Mouse (Mus musculus) Patski (cell line): ENCODE measurements around the gene Cemip. TPM values are rescaled to one million over a fixed set of nuclear protein-coding genes. Genes with fewer than 3 reads are reported as not detected.

Experiments
- ATAC-seq: fragments of 100-300 bp; one replicate; pipeline ENCODE4 v1.8.0; 2021
- CTCF ChIA-PET: fragments of 350-600 bp; sonication (Branson Sonifier 250); formaldehyde crosslinking; loops from one replicate; lab custom pipeline; 2022; ENCODE audit warnings: inconsistent platforms; lab: Charles Lee
- POLR2A ChIA-PET: fragments of 350-600 bp; sonication (Branson Sonifier 250); formaldehyde crosslinking; loops from one replicate; lab custom pipeline; 2022; ENCODE audit warnings: antibody characterized with exemption, inconsistent platforms; lab: Charles Lee
- DNase-seq: peaks from one replicate; pipeline ENCODE4 v3.0.0-alpha.2; 2011; ENCODE audit warnings: low read depth, low spot score
- H3K27me3 ChIP-seq: fragments of 371-371 bp; one replicate; pipeline ENCODE4 v1.5.1; 2021
- CTCF ChIP-seq: fragments of 100-300 bp; IDR thresholded peaks from one replicate; pipeline ENCODE4 v1.5.1; 2021
- in situ Hi-C: fragments of 300-500 bp; cut with MboI; formaldehyde crosslinking; loops from 3 replicates; pipeline ENCODE4 v1.11.1; 2018; ENCODE audit warnings: low pct_unique_long_range_greater_than_20kb, mixed read lengths
- polyA plus RNA-seq: library from polyadenylated mRNA; unstranded; gene quantifications from one replicate; pipeline ENCODE4 v1.2.3, GENCODE M21; 2021

Gene Cemip
- polyA plus RNA-seq, 1 experiment from 2014 or later, result 52.6 TPM

GRCm38 (mm10) chr7:83940136-83940535, 146.2 kb downstream of the Cemip start:
- no peak for TF ChIP-seq CTCF
- in situ Hi-C loops, result no loop called here

DNA sequence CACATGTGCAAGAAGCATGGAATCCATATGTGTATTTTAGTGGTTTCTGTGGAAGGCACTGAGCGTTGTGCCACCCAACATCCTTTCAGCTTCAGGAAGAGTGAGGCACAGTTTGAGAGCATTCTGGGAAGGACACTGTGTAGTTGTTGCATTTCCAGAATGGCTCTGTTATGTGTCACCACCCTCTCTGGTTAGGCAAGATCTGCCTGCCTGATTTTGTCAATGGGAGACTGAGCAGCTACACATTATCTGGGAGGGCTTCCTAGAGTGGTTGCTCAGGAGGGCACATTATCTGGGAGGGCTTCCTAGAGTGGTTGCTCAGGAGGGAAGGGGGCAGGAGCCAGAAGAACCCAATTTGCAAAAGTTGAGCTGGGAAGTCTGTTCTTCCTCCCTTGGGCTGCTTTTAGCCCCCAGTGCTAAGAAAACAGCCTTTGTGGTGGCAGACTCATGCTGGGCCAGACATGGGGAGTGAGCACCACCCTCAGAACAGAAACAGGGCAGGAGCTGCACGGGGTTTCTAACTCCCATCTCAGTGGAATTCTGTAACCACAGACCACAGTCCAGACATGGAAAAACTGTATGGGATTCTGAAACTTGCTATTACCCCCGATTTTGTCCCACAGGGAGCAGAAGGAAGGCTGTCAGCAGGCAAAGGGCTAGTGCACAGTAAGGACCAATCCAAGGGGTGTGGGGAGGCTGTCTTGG, 147.1 kb downstream of the Cemip start:
- ChIA-PET POLR2A (no interaction called here), CTCF (interaction anchor here (0.9 to 1.5 kb wide), 3 partner anchors 9 to 147 kb away, joined by 3 read pairs; partner anchors contain the start of gene Cemip)
- in situ Hi-C loops, result no loop called here
- ATAC-seq (no peak), DNase-seq (no peak)
- no peak for TF ChIP-seq CTCF
- no peaks in the 10 kb centered on the region for H3K27me3 ChIP-seq

More at GRCm38 (mm10) chr7:83940136-83940535, 146.2 kb downstream of the Cemip start:
- ATAC-seq (no peak), DNase-seq (no peak)
- CTCF ChIA-PET, result no interaction called here
- POLR2A ChIA-PET, result no interaction called here
- H3K27me3 ChIP-seq, result no peaks in the 10 kb centered on the region

- DNase-seq, result no peak
- TF ChIP-seq CTCF, result no peak
- no peaks in the 10 kb centered on the region for H3K27me3 ChIP-seq
- in situ Hi-C loops, result loop anchor here (25.0 kb wide), 1 partner anchor 866 kb away; no protein-coding TSS in a partner anchor
- ChIA-PET POLR2A (no interaction called here), CTCF (interaction anchor here (1.0 to 2.5 kb wide), 2 partner anchors 167 to 351 kb away, joined by 3 to 7 read pairs; no protein-coding TSS in a partner anchor)
- no peak for ATAC-seq
These were observed 164.7 kb downstream of the Cemip start for GRCm38 (mm10) chr7:83921637-83922036.

DNA sequence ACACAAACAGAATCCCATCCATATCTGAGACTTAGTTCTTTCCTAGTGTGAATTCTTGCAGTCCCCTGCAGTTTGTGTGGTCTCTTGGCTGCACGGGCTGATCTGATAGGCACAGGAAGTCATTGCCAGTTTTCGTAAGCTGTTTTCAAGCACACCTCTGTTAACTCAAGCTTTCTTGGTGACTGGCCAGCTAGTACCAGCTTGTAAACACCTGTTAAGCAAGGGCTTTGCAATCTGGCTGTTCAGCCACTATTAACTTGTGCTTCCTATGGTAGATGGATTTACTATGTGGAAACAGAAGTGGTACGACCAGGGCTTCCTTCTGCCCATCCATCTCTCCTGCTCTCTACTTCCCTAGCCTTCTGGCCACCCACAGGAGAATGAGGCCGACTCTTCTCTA, 166.1 kb downstream of the Cemip start:
- TF ChIP-seq CTCF, result no peak
- ChIA-PET CTCF (interaction anchor here (0.8 to 2.5 kb wide), 3 partner anchors 19 to 437 kb away, joined by 3 to 7 read pairs (median 3); no protein-coding TSS in a partner anchor), POLR2A (no interaction called here)
- DNase-seq, result no peak
- no peak for ATAC-seq
- in situ Hi-C loops, result loop anchor here (25.0 kb wide), 1 partner anchor 867 kb away; no protein-coding TSS in a partner anchor
- no peaks in the 10 kb centered on the region for H3K27me3 ChIP-seq

GRCm38 (mm10) chr7:83914566-83914965, 171.7 kb downstream of the Cemip start:
- no peaks in the 10 kb centered on the region for H3K27me3 ChIP-seq
- peak; percentile 54 for ATAC-seq
- ChIA-PET CTCF (interaction anchor here (1.0 to 1.6 kb wide), 2 partner anchors 172 to 436 kb away, joined by 3 to 5 read pairs; partner anchors contain the start of gene Cemip), POLR2A (interaction anchor here (0.6 kb wide), 1 partner anchor 359 kb away, joined by 3 read pairs; no protein-coding TSS in a partner anchor)
- in situ Hi-C loops, result loop anchor here (5.0 to 25.0 kb wide), 4 partner anchors 168 to 873 kb away; no protein-coding TSS in a partner anchor
- peak; percentile 76 for TF ChIP-seq CTCF
- peak; percentile 30 for DNase-seq

DNA sequence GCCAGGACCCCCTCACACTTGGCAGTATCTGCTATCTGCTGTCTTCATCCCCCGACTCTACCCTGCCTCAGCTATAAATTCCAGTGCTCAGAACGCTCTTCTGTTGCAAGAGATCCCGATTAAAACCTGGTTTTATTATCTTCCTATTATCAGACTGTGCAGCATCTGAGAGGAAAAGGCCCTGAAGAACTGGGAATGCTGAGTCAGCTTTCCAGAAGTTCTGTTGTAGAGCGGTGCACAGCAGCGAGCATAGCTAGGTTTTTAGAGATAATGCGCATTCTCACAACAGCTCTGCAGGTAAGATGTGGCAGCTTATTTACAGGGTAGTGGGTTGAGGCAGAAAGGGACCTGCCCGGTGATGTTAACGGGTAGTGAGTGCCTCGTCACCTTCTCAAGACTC, 172.3 kb downstream of the Cemip start:
- no peak for ATAC-seq
- in situ Hi-C loops, result loop anchor here (5.0 to 25.0 kb wide), 4 partner anchors 168 to 873 kb away; no protein-coding TSS in a partner anchor
- POLR2A ChIA-PET, result interaction anchor here (0.6 kb wide), 1 partner anchor 547 kb away, joined by 3 read pairs; no protein-coding TSS in a partner anchor
- no peak for TF ChIP-seq CTCF
- H3K27me3 ChIP-seq, result no peaks in the 10 kb centered on the region
- CTCF ChIA-PET, result interaction anchor here (0.8 to 1.7 kb wide), 5 partner anchors 15 to 436 kb away, joined by 3 to 6 read pairs (median 5); partner anchors contain the start of gene Cemip
- DNase-seq, result no peak

GRCm38 (mm10) chr7:83913405-83913932, 172.8 kb downstream of the Cemip start:
- no peaks in the 10 kb centered on the region for H3K27me3 ChIP-seq
- no peak for ATAC-seq
- no peak for DNase-seq
- TF ChIP-seq CTCF, result no peak
- CTCF ChIA-PET, result interaction anchor here (0.8 to 1.7 kb wide), 4 partner anchors 14 to 359 kb away, joined by 3 to 6 read pairs (median 6); partner anchors contain the start of gene Cemip
- POLR2A ChIA-PET, result interaction anchor here (0.6 kb wide), 1 partner anchor 547 kb away, joined by 3 read pairs; no protein-coding TSS in a partner anchor
- in situ Hi-C loops, result loop anchor here (5.0 to 25.0 kb wide), 4 partner anchors 169 to 874 kb away; no protein-coding TSS in a partner anchor

DNA sequence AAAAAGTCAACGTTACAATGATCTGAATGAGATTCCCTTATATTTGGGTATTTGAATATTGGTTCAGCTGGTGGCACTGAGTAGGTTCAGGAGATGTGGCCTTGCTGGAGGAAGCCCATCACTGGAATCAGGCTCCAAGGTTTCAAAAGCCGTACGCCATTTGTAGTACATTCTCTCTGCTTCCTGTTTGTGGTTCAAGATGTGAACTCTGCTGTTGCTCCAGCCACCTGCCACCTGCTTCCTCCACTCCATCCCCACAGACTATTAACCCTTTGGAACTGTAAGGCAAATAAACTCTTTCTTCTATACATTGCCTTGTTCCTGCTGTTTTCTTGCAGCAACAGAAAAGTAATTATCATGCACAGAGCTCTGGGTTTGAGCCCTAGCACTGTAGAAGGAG, 174.4 kb downstream of the Cemip start:
- CTCF ChIA-PET, result no interaction called here
- in situ Hi-C loops, result loop anchor here (5.0 to 25.0 kb wide), 4 partner anchors 170 to 875 kb away; no protein-coding TSS in a partner anchor
- POLR2A ChIA-PET, result no interaction called here
- no peak for DNase-seq
- ATAC-seq, result no peak
- no peaks in the 10 kb centered on the region for H3K27me3 ChIP-seq
- TF ChIP-seq CTCF, result no peak

DNA sequence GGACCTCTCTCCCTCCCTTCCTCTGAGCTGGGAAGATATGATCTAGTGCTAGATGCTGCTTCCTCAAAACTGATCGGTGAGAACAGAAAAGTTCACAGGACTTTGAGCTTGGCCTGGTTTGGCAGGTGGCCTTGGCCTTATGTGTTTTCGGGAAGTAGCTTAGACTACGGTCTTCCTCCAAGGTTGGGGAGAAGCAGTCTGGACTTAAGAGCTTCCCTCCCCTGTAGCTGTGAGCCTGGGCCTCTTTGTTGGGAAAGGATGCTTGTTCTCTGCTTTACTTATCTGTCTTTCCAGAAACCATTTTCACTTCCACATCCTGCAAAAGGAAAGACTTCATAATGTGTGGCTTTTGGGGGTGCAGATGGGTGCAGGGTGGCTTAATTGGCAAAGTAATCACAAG, 181.5 kb downstream of the Cemip start:
- no peak for TF ChIP-seq CTCF
- ChIA-PET POLR2A (no interaction called here), CTCF (no interaction called here)
- in situ Hi-C loops, result loop anchor here (5.0 to 25.0 kb wide), 2 partner anchors 527 to 882 kb away; no protein-coding TSS in a partner anchor
- DNase-seq (no peak), ATAC-seq (no peak)
- H3K27me3 ChIP-seq, result no peaks in the 10 kb centered on the region
